Mouse (Mus musculus) mouse trophoblast stem cell (cell line): ENCODE results near the gene Sypl2.

Experiments used
- in situ Hi-C, 2 experiments: fragments of 300-500 bp; cut with MseI, MboI; formaldehyde crosslinking; loops; 2 replicates in 1 of 2; 3 replicates in 1 of 2; pipeline ENCODE4 v1.15.1; 2025

Sypl2 gene

GRCm38 (mm10) chr3:108205601-108206000 lies 20.8 kb downstream of the Sypl2 start:
- in situ Hi-C loops = no loop called here

GRCm38 (mm10) chr3:108204470-108204869 lies 22.0 kb downstream of the Sypl2 start:
- in situ Hi-C loops = no loop called here

GRCm38 (mm10) chr3:108203621-108204325 lies 22.7 kb downstream of the Sypl2 start:
- in situ Hi-C loops = no loop called here

- in situ Hi-C loops = no loop called here
Measured at GRCm38 (mm10) chr3:108203212-108203611, 23.2 kb downstream of the Sypl2 start.

- in situ Hi-C loops = no loop called here
Measured at GRCm38 (mm10) chr3:108202506-108202905, 23.9 kb downstream of the Sypl2 start.

GRCm38 (mm10) chr3:108200329-108201323 lies 25.8 kb downstream of the Sypl2 start, which contains the start of gene Cyb561d1:
TSS of gene Cyb561d1 (minus strand) at chr3:108201212.
- in situ Hi-C loops = no loop called here

- in situ Hi-C loops = no loop called here
Measured at GRCm38 (mm10) chr3:108199231-108199630, 27.2 kb downstream of the Sypl2 start.

- in situ Hi-C loops = no loop called here
Measured at GRCm38 (mm10) chr3:108197066-108197497, 29.4 kb downstream of the Sypl2 start.

- in situ Hi-C loops = no loop called here
Measured at GRCm38 (mm10) chr3:108195941-108196590, 30.4 kb downstream of the Sypl2 start.

GRCm38 (mm10) chr3:108195287-108195686 lies 31.2 kb downstream of the Sypl2 start:
- in situ Hi-C loops = no loop called here

GRCm38 (mm10) chr3:108193686-108194085 lies 32.8 kb downstream of the Sypl2 start:
- in situ Hi-C loops = no loop called here

- in situ Hi-C loops = no loop called here
Measured at GRCm38 (mm10) chr3:108189897-108190296, 36.6 kb downstream of the Sypl2 start.

- in situ Hi-C loops = no loop called here
Measured at GRCm38 (mm10) chr3:108188716-108189490, 37.5 kb downstream of the Sypl2 start.

GRCm38 (mm10) chr3:108187111-108187795 lies 39.2 kb downstream of the Sypl2 start:
- in situ Hi-C loops = no loop called here

- in situ Hi-C loops = no loop called here
Measured at GRCm38 (mm10) chr3:108186098-108187047, 40.1 kb downstream of the Sypl2 start, which contains the start of gene Amigo1. TSS of gene Amigo1 (plus strand) at chr3:108186335.

GRCm38 (mm10) chr3:108185460-108186097 lies 40.9 kb downstream of the Sypl2 start:
- in situ Hi-C loops = no loop called here

- in situ Hi-C loops = no loop called here
Measured at GRCm38 (mm10) chr3:108184742-108185141, 41.7 kb downstream of the Sypl2 start.

- in situ Hi-C loops = no loop called here
Measured at GRCm38 (mm10) chr3:108180514-108180913, 45.9 kb downstream of the Sypl2 start.
